Mouse (Mus musculus): ENCODE data around the gene Kbtbd12. TPM values are rescaled to one million over a fixed set of nuclear protein-coding genes. Genes with fewer than 3 reads are reported as not detected.
A peak's percentile ranks its signal among the peaks of the same experiment; 100 is the strongest.

The Kbtbd12 gene
- polyA plus RNA-seq, 1 experiment = 0.31 TPM

DNA sequence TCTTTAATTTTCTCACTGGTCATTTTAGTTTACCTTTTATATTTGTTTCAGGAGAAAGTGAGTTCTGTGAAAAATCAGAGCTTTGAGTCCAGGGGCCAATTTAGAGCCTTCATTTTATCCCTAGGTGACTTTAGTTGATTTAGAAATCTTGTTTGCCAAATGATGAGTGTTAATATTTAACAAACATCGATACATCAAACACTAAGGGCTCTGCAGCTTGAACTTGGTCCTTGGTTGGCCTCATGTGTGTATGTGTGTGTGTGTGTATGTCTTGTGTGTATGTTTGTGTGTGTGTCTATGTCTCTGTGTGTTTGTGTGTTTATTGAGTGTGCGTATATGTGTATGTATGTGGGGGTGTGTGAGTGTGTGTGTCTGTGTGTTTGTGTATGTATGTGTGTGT, 7.9 kb downstream of the Kbtbd12 start:
- TF ChIP-seq CTCF (IDR thresholded peaks at IDR 0.05; ENCODE audit: extremely low read depth, insufficient read depth, low read length) (no peak), POLR2A (IDR thresholded peaks at IDR 0.05; ENCODE audit: extremely low read depth, insufficient read depth, low read length) (no peak)

DNA sequence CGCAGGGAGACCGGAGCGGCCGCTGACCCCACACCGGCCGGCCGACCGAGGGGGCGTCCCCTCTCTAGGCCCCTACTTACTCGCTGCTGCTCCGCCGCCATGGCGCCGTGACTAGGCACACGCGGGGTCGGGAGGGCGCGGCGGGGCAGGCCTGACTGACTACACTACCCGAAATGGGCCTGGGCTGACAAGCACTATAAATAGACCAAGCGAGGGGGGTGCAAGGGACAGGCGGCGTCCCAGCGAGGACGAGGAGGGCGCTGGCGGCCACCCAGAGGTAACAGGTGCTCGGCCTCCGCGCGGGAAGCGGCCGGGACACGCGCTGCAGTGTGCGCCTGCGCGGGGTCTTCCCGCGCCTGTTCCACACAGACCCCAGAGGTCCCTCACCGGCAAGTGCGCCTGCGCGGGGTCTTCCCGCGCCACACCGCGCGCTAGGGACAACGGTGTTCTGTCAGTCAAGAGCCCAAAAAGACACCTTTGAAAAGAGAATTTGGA, 10.4 kb downstream of the Kbtbd12 start:
- H3K4me3 ChIP-seq (ENCODE audit: insufficient read depth, low read length) = peak overlapping the region; percentile 85
- H3K27ac ChIP-seq (ENCODE audit: insufficient read depth, low read length) = peak overlapping the region; percentile 94
- no peaks in the 10 kb centered on the region for H3K4me1 ChIP-seq (ENCODE audit: control insufficient read depth, insufficient read depth, low read length)
- TF ChIP-seq CTCF (IDR thresholded peaks at IDR 0.05; ENCODE audit: extremely low read depth, insufficient read depth, low read length) (no peak), POLR2A (IDR thresholded peaks at IDR 0.05; ENCODE audit: extremely low read depth, insufficient read depth, low read length) (peak; percentile 47; the same call in 1 of the 2 replicates)

More for the DNA sequence above, 7.9 kb downstream of the Kbtbd12 start:
- Histone ChIP-seq H3K4me1 (ENCODE audit: control insufficient read depth, insufficient read depth, low read length) (no peaks in the 10 kb centered on the region), H3K27ac (ENCODE audit: insufficient read depth, low read length) (no peak overlapping the region), H3K4me3 (ENCODE audit: insufficient read depth, low read length) (no peak overlapping the region)

DNA sequence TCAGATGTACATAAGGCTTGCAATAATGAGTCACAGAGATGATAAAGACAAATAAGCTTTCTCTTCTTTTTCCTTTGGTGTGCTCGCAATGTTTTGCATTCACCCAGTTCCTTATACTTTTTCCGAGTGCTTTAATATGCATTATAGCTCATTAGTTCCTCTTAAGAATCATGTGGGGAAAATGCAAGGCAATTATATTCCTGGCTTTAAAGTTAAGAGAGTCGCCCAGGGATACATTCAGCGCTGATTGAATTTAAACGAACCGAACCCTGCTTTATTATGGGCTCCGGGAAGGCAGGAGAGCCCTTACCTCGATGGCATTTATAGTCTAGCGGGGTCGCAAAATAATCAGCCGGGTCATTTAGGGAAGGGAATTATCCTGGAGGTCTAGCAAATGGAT, 10.8 kb downstream of the Kbtbd12 start:
- Histone ChIP-seq H3K4me1 (ENCODE audit: control insufficient read depth, insufficient read depth, low read length) (no peaks in the 10 kb centered on the region), H3K27ac (ENCODE audit: insufficient read depth, low read length) (peak overlapping the region; percentile 94), H3K4me3 (ENCODE audit: insufficient read depth, low read length) (peak overlapping the region; percentile 85)
- TF ChIP-seq CTCF (IDR thresholded peaks at IDR 0.05; ENCODE audit: extremely low read depth, insufficient read depth, low read length) (no peak), POLR2A (IDR thresholded peaks at IDR 0.05; ENCODE audit: extremely low read depth, insufficient read depth, low read length) (no peak)

DNA sequence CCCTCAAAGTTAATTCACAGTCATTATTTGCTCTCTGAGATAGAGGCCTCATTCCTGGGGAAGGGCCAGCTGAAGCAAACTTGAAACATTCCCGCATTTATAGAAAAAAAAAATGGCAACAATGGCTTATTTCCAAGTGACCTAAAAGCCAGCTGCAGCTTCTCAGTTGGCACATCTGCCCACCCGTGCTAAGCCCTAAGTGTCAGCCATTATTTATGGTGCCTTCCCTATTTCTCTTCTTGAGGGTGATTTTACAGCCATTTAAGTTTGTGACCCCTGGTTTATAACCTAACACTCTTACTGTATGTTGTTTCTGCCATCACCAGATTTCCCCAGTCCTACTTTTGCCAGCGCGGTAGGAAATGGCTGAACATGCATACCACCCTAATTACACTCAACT, 11.3 kb downstream of the Kbtbd12 start:
- Histone ChIP-seq H3K4me1 (ENCODE audit: control insufficient read depth, insufficient read depth, low read length) (no peaks in the 10 kb centered on the region; the same call in 1 of the 2 replicates), H3K27ac (ENCODE audit: insufficient read depth, low read length) (no peak overlapping the region), H3K4me3 (ENCODE audit: insufficient read depth, low read length) (peak overlapping the region; percentile 85; the same call in 1 of the 2 replicates)
- TF ChIP-seq POLR2A (IDR thresholded peaks at IDR 0.05; ENCODE audit: extremely low read depth, insufficient read depth, low read length) = no peak
- TF ChIP-seq CTCF (IDR thresholded peaks at IDR 0.05; ENCODE audit: extremely low read depth, insufficient read depth, low read length) = no peak

DNA sequence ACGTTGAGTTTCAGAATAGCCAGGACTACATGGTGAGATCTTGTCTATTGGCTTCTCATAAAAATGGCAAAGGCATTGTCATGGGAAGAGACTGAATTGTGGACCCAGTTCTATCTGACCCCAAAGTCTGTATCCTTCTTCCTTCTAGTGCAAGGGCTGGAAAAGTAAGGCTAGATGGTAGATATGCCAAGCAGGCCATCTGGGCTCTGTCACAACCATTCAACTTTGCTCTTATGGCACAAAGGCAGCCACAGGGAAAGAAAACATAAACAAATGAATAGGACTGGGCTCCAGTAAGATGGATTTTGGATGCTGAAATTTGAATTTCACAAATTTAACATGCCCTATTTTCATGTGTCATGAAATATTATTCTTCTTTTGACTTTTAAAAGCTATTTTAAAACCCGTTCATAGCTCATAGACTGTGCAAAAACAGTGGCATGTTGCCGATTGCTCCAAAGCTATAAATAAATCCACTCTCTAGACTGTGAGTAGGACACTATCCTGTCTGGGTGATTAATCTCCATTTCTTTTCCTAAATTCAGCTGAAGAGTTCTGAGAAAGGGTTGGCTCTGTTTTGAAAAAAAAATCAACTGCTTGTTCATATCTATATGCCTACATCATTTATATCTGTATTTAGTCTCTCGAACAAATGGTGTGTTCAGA, 15.8 kb downstream of the Kbtbd12 start:
- H3K27ac ChIP-seq (ENCODE audit: insufficient read depth, low read length) = no peak overlapping the region
- TF ChIP-seq POLR2A (IDR thresholded peaks at IDR 0.05; ENCODE audit: extremely low read depth, insufficient read depth, low read length) (no peak), CTCF (IDR thresholded peaks at IDR 0.05; ENCODE audit: extremely low read depth, insufficient read depth, low read length) (no peak)

DNA sequence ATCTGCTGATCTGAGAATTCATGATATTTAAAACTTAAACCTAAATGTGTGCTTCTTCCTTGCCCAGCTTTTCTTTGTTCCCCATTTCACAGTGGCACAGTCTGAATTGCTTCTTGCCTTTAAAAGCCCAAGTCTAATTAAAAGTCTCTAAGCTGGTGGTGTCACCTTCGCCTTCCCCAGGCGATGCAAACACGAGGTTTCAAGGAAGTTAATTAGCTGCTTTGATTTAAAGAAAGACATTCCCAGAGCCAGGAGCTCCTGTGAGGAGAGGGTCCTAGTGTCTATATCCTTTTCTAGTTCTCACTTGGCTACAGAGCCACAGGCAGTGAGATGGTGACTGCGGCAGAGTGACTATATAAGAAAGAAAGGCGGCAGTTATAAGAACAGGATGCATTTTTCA, 18.2 kb downstream of the Kbtbd12 start:
- TF ChIP-seq POLR2A (IDR thresholded peaks at IDR 0.05; ENCODE audit: extremely low read depth, insufficient read depth, low read length) (no peak), CTCF (IDR thresholded peaks at IDR 0.05; ENCODE audit: extremely low read depth, insufficient read depth, low read length) (no peak)
- Histone ChIP-seq H3K4me1 (ENCODE audit: control insufficient read depth, insufficient read depth, low read length) (no peaks in the 10 kb centered on the region; the same call in 1 of the 2 replicates), H3K27ac (ENCODE audit: insufficient read depth, low read length) (no peak overlapping the region)

More for the DNA sequence above, 15.8 kb downstream of the Kbtbd12 start:
- H3K4me3 ChIP-seq (ENCODE audit: insufficient read depth, low read length) = no peak overlapping the region
- H3K4me1 ChIP-seq (ENCODE audit: control insufficient read depth, insufficient read depth, low read length) = no peaks in the 10 kb centered on the region; the same call in 1 of the 2 replicates

DNA sequence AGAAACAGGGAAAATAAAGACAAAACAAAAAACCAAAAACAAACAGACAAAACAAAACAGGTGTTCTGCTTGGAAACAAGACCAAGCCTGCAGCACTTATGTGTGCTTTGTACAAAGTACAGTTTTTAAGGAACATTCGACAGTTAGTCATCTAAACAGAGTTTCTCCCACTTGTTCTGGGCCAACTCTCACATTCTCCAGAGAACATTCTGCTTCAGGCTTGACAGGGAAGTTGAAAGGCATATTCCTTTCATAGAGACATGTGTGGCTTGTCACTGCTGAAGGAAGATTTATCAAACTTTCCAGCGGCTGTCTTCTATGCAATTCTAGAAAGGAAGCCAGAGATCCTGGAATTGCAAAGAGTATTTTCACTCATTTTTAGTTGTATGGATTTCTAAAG, 22.4 kb downstream of the Kbtbd12 start:
- H3K4me1 ChIP-seq (ENCODE audit: control insufficient read depth, insufficient read depth, low read length) = no peaks in the 10 kb centered on the region; the same call in 1 of the 2 replicates
- H3K27ac ChIP-seq (ENCODE audit: insufficient read depth, low read length) = no peak overlapping the region
- H3K4me3 ChIP-seq (ENCODE audit: insufficient read depth, low read length) = no peak overlapping the region
- TF ChIP-seq CTCF (IDR thresholded peaks at IDR 0.05; ENCODE audit: extremely low read depth, insufficient read depth, low read length) (no peak), POLR2A (IDR thresholded peaks at IDR 0.05; ENCODE audit: extremely low read depth, insufficient read depth, low read length) (no peak)

More for the DNA sequence above, 18.2 kb downstream of the Kbtbd12 start:
- no peak overlapping the region for H3K4me3 ChIP-seq (ENCODE audit: insufficient read depth, low read length)

DNA sequence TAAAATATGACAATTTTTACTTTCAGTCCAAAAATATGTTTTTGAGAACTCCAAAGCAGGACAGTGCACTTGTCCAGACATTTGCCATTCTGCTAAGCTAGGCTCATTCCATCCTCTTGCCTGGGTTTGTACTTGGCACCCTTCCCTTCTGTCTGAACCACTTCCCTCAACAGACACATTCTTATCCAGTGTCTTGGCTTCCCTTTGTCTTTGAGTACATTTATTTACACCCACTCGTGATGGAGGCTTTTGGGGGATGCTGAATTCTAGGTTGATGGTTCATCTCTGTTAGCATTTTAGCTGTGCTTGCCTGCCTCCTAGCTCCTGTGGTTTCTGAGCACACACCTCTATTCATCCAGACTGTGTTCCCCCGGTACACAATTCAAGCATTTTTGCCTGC, 31.3 kb downstream of the Kbtbd12 start:
- Histone ChIP-seq H3K27ac (ENCODE audit: insufficient read depth, low read length) (0 out of 2 replicates have a peak overlapping the region, but pooled peaks have one; percentile 37), H3K4me1 (ENCODE audit: control insufficient read depth, insufficient read depth, low read length) (peaks cover 2% of the 10 kb centered on the region), H3K4me3 (ENCODE audit: insufficient read depth, low read length) (no peak overlapping the region)
- TF ChIP-seq CTCF (IDR thresholded peaks at IDR 0.05; ENCODE audit: extremely low read depth, insufficient read depth, low read length) (no peak), POLR2A (IDR thresholded peaks at IDR 0.05; ENCODE audit: extremely low read depth, insufficient read depth, low read length) (no peak)

DNA sequence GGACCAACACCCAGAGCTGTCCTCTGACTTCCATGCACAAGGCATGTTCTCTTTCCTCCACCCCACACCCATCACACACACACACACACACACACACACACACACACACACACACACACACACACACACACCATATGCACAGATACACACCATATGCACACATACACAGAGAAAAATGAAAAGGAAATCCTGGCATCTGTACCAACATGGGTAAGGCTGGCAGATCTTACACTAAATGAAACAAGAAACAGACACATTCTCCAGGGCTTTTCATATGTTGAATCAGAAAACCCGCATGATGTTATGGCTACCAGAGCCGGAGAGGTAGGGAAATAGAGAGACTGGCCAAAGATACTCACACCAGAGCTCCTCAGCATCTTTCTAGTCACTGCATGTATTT, 32.0 kb downstream of the Kbtbd12 start:
- Histone ChIP-seq H3K4me1 (ENCODE audit: control insufficient read depth, insufficient read depth, low read length) (peaks cover 2% of the 10 kb centered on the region), H3K4me3 (ENCODE audit: insufficient read depth, low read length) (no peak overlapping the region), H3K27ac (ENCODE audit: insufficient read depth, low read length) (peak overlapping the region; percentile 32)
- no peak for TF ChIP-seq POLR2A (IDR thresholded peaks at IDR 0.05; ENCODE audit: extremely low read depth, insufficient read depth, low read length)
- TF ChIP-seq CTCF (IDR thresholded peaks at IDR 0.05; ENCODE audit: extremely low read depth, insufficient read depth, low read length) = no peak

DNA sequence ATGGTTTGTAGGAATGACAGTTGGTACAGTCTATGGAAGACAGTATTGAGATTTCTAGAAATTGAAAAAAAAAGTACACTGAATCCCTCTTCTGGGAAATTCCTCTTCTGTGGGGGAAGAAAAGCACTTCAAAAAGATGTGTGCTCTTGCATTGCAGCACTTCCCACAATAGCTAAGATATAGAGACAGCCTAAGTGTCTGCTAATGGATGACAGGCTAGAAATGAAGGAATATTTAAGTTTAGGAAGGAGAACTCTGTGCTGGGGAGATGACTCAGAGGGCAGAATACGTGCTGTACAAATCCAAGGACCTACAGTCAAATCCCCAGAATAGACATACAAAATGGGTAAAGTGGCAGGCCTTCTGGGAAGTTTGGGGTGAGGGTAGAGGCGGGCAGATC, 32.5 kb downstream of the Kbtbd12 start:
- Histone ChIP-seq H3K4me1 (ENCODE audit: control insufficient read depth, insufficient read depth, low read length) (peaks cover 2% of the 10 kb centered on the region), H3K4me3 (ENCODE audit: insufficient read depth, low read length) (no peak overlapping the region), H3K27ac (ENCODE audit: insufficient read depth, low read length) (peak overlapping the region; percentile 32)
- TF ChIP-seq CTCF (IDR thresholded peaks at IDR 0.05; ENCODE audit: extremely low read depth, insufficient read depth, low read length) (no peak), POLR2A (IDR thresholded peaks at IDR 0.05; ENCODE audit: extremely low read depth, insufficient read depth, low read length) (no peak)

Data from cortical plate, adult 2 months (tissue).